Mouse (Mus musculus) hindbrain, embryonic 16.5 days (tissue): Measurements from ENCODE around the gene Apoa4. TPM values are rescaled to one million over a fixed set of nuclear protein-coding genes. Genes with fewer than 3 reads are reported as not detected.

Experiments used
- ATAC-seq: fragments of 200-750 bp; cut with Nextera tagmentation; 2 replicates; pipeline ENCODE4 v1.8.0; 2017; ENCODE audit warnings: moderate TSS enrichment, moderate library complexity
- H3K27ac ChIP-seq: fragments of 300-500 bp; sonication (generic); 2 replicates; pipeline ENCODE4 v1.5.1; 2014; ENCODE audit warnings: low read depth, mild to moderate bottlenecking, control low read depth, low read length, moderate library complexity
- H3K27me3 ChIP-seq: fragments of 300-500 bp; sonication (generic); replicated peaks from 2 replicates; pipeline ENCODE4 v1.6.1; 2014; ENCODE audit warnings: low read length; ENCODE audit not compliant: control insufficient read depth, insufficient read depth
- H3K36me3 ChIP-seq: fragments of 300-500 bp; sonication (generic); 2 replicates; pipeline ENCODE4 v1.6.1; 2014; ENCODE audit warnings: mild to moderate bottlenecking, low read length, moderate library complexity, mixed read lengths; ENCODE audit not compliant: control insufficient read depth, insufficient read depth
- H3K4me1 ChIP-seq: fragments of 300-500 bp; sonication (generic); 2 replicates; pipeline ENCODE4 v1.6.1; 2014; ENCODE audit warnings: low read depth, low read length; ENCODE audit not compliant: control insufficient read depth, insufficient read depth
- H3K4me2 ChIP-seq: fragments of 300-500 bp; sonication (generic); 2 replicates; pipeline ENCODE4 v1.6.1; 2014; ENCODE audit warnings: mild to moderate bottlenecking, low read length, control low read depth, moderate library complexity
- H3K4me3 ChIP-seq: fragments of 300-500 bp; sonication (generic); 2 replicates; pipeline ENCODE4 v1.5.1; 2014; ENCODE audit warnings: mild to moderate bottlenecking, low read length, control low read depth, moderate library complexity
- H3K9ac ChIP-seq: fragments of 300-500 bp; sonication (generic); 2 replicates; pipeline ENCODE4 v1.6.1; 2014; ENCODE audit warnings: low read depth, mild to moderate bottlenecking, control low read depth, low read length, moderate library complexity
- H3K9me3 ChIP-seq: fragments of 300-500 bp; sonication (generic); 2 replicates; pipeline ENCODE4 v1.6.1; 2014; ENCODE audit warnings: mild to moderate bottlenecking, low read length, moderate library complexity; ENCODE audit not compliant: control insufficient read depth
- WGBS: fragments of 180-500 bp; shearing (Covaris S2); extraction: QIAGEN DNeasy Blood & Tissue Kit; methylation state at CpG from one replicate; pipeline ENCODE4 v1.1.7; 2014; 5-methylcytosine and 5-hydroxymethylcytosine counted together
- polyA plus RNA-seq: library from polyadenylated mRNA; unstranded; fragments of >200 nt; fragmentation: Nextera tagmentation; extraction: Ambion mirVana; gene quantifications from 2 replicates; pipeline ENCODE4 v1.2.1, GENCODE M21; 2015

Gene Apoa4
- polyA plus RNA-seq, 1 experiment from 2014 or later: not detected

GRCm38 (mm10) chr9:46223090-46223489, 17.4 kb upstream of the Apoa4 start:
- peaks cover 17% of the 10 kb centered on the region for H3K36me3 ChIP-seq
- H3K27me3 ChIP-seq: no peaks in the 10 kb centered on the region
- no peak overlapping the region for H3K9ac ChIP-seq
- 89% methylated on average over 6 of the region's 6 CpGs for WGBS
- no peak overlapping the region for H3K4me3 ChIP-seq
- no peak overlapping the region for H3K4me2 ChIP-seq
- no peak overlapping the region for H3K27ac ChIP-seq
- H3K9me3 ChIP-seq: no peaks in the 10 kb centered on the region
- no peaks in the 10 kb centered on the region for H3K4me1 ChIP-seq
- ATAC-seq: no peak

- no peak overlapping the region for H3K4me3 ChIP-seq
- no peaks in the 10 kb centered on the region for H3K9me3 ChIP-seq
- no peak for ATAC-seq
- 88% methylated on average over 3 of the region's 3 CpGs for WGBS
- no peaks in the 10 kb centered on the region for H3K27me3 ChIP-seq
- no peak overlapping the region for H3K4me2 ChIP-seq
- H3K9ac ChIP-seq: no peak overlapping the region
- no peak overlapping the region for H3K27ac ChIP-seq
- H3K36me3 ChIP-seq: peaks cover 17% of the 10 kb centered on the region
- no peaks in the 10 kb centered on the region for H3K4me1 ChIP-seq
Observed at GRCm38 (mm10) chr9:46224101-46224500, 16.4 kb upstream of the Apoa4 start.

- H3K36me3 ChIP-seq: peaks cover 17% of the 10 kb centered on the region
- H3K4me3 ChIP-seq: no peak overlapping the region
- H3K4me1 ChIP-seq: peaks cover 2% of the 10 kb centered on the region; the same call in 1 of the 2 replicates
- H3K27ac ChIP-seq: no peak overlapping the region
- H3K4me2 ChIP-seq: no peak overlapping the region
- WGBS: 65% methylated on average over 5 of the region's 5 CpGs
- ATAC-seq: no peak
- H3K27me3 ChIP-seq: no peaks in the 10 kb centered on the region
- H3K9ac ChIP-seq: no peak overlapping the region
- no peaks in the 10 kb centered on the region for H3K9me3 ChIP-seq
Observed at GRCm38 (mm10) chr9:46224945-46225660, 15.4 kb upstream of the Apoa4 start.

GRCm38 (mm10) chr9:46227064-46227614, 13.4 kb upstream of the Apoa4 start:
- ATAC-seq: no peak
- WGBS: 93% methylated on average over 3 of the region's 3 CpGs

GRCm38 (mm10) chr9:46228491-46228890, 12.0 kb upstream of the Apoa4 start, which contains the start of gene Apoa1:
Gene Apoa1 (plus strand): TSS chr9:46228580.
- no peaks in the 10 kb centered on the region for H3K27me3 ChIP-seq
- peaks cover 7% of the 10 kb centered on the region for H3K4me1 ChIP-seq
- no peak within 1 kb of the TSS for H3K4me3 ChIP-seq
- H3K27ac ChIP-seq: no peak within 1 kb of the TSS
- WGBS: 71% methylated on average over 9 of the region's 9 CpGs
- no peaks in the 10 kb centered on the region for H3K36me3 ChIP-seq
- H3K4me2 ChIP-seq: no peak within 1 kb of the TSS
- ATAC-seq: no peak
- no peak within 1 kb of the TSS for H3K9ac ChIP-seq
- no peaks in the 10 kb centered on the region for H3K9me3 ChIP-seq

More at GRCm38 (mm10) chr9:46227064-46227614, 13.4 kb upstream of the Apoa4 start:
- Histone ChIP-seq H3K4me3 (no peak overlapping the region), H3K4me1 (peaks cover 7% of the 10 kb centered on the region), H3K4me2 (no peak overlapping the region), H3K9ac (no peak overlapping the region), H3K27ac (no peak overlapping the region), H3K27me3 (no peaks in the 10 kb centered on the region), H3K36me3 (no peaks in the 10 kb centered on the region; the same call in 1 of the 2 replicates), H3K9me3 (no peaks in the 10 kb centered on the region)

- peak; percentile 96 for ATAC-seq
Observed at GRCm38 (mm10) chr9:46229573-46230449, 10.7 kb upstream of the Apoa4 start.

GRCm38 (mm10) chr9:46230450-46230975, 10.0 kb upstream of the Apoa4 start:
- peak overlapping the region; percentile 44 for H3K27ac ChIP-seq
- ATAC-seq: peak; percentile 41
- 19% methylated on average over 13 of the region's 13 CpGs for WGBS

More at GRCm38 (mm10) chr9:46229573-46230449, 10.7 kb upstream of the Apoa4 start:
- Histone ChIP-seq H3K4me1 (peaks cover 7% of the 10 kb centered on the region), H3K9ac (peak overlapping the region; percentile 64), H3K27ac (peak overlapping the region; percentile 44), H3K4me2 (peak overlapping the region; percentile 75), H3K27me3 (no peaks in the 10 kb centered on the region), H3K36me3 (no peaks in the 10 kb centered on the region), H3K4me3 (peak overlapping the region; percentile 44), H3K9me3 (no peaks in the 10 kb centered on the region)
- 16% methylated on average over 37 of the region's 37 CpGs for WGBS

GRCm38 (mm10) chr9:46235196-46235595, 5.3 kb upstream of the Apoa4 start:
- no peaks in the 10 kb centered on the region for H3K36me3 ChIP-seq
- peaks cover 5% of the 10 kb centered on the region for H3K4me1 ChIP-seq
- no peak overlapping the region for H3K4me3 ChIP-seq
- no peaks in the 10 kb centered on the region for H3K27me3 ChIP-seq
- H3K27ac ChIP-seq: no peak overlapping the region
- ATAC-seq: no peak
- no peak overlapping the region for H3K4me2 ChIP-seq
- 89% methylated on average over 6 of the region's 6 CpGs for WGBS
- no peak overlapping the region for H3K9ac ChIP-seq
- no peaks in the 10 kb centered on the region for H3K9me3 ChIP-seq

More at GRCm38 (mm10) chr9:46230450-46230975, 10.0 kb upstream of the Apoa4 start:
- Histone ChIP-seq H3K36me3 (no peaks in the 10 kb centered on the region), H3K27me3 (no peaks in the 10 kb centered on the region), H3K4me1 (peaks cover 7% of the 10 kb centered on the region), H3K4me2 (peak overlapping the region; percentile 75), H3K9ac (peak overlapping the region; percentile 64), H3K4me3 (peak overlapping the region; percentile 44), H3K9me3 (no peaks in the 10 kb centered on the region)

- H3K36me3 ChIP-seq: no peaks in the 10 kb centered on the region
- H3K9me3 ChIP-seq: no peaks in the 10 kb centered on the region
- H3K4me3 ChIP-seq: no peak within 1 kb of the TSS
- H3K9ac ChIP-seq: no peak within 1 kb of the TSS
- H3K4me2 ChIP-seq: no peak within 1 kb of the TSS
- H3K27ac ChIP-seq: no peak within 1 kb of the TSS
- H3K4me1 ChIP-seq: peaks cover 2% of the 10 kb centered on the region
- ATAC-seq: no peak
- H3K27me3 ChIP-seq: no peaks in the 10 kb centered on the region
Observed at GRCm38 (mm10) chr9:46235596-46235648, 5.1 kb upstream of the Apoa4 start, which contains the start of gene Apoc3. Gene Apoc3 (minus strand): TSS chr9:46235636.
